Mouse (Mus musculus) heart, adult 2 months (tissue): ENCODE data around the gene Islr.

Experiments
- CTCF ChIP-seq: fragments of 200-600 bp; IDR thresholded peaks from 2 replicates; pipeline ENCODE4 v1.8.1; 2022; ENCODE audit warnings: antibody characterized with exemption, mild to moderate bottlenecking, moderate library complexity
- EP300 ChIP-seq: fragments of 200-500 bp; IDR thresholded peaks from 2 replicates; pipeline ENCODE4 v1.6.1; 2011; ENCODE audit warnings: low read depth, low read length, control low read depth; ENCODE audit not compliant: insufficient read depth
- POLR2A ChIP-seq: fragments of 200-500 bp; IDR thresholded peaks from 2 replicates; pipeline ENCODE4 v1.6.1; 2011; ENCODE audit warnings: mild to moderate bottlenecking, low read depth, low read length, control low read depth; ENCODE audit not compliant: insufficient read depth

DNA sequence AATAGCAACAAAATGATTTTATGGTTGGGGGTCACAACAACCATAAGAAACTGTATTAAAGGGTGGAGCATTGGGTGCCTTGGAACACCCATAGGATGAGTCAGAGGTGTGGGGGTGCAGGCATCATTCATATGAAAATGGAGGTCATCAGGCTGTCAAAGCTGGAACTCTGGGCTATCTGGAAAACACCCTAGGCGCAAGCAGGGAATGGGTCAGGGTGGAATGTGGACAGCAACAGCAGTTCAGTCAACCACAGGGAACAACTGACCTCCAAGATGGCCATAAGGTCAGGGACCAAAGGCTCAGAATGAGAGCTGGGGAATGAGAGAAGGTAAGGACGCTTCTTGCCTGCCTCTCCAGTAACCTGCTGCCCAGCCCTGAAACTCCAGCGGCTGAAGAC, 14.4 kb upstream of the Islr start:
- no peak for TF ChIP-seq CTCF
- TF ChIP-seq POLR2A, result no peak
- TF ChIP-seq EP300, result no peak
